Mouse (Mus musculus) lung, adult 2 months (tissue): Measurements from ENCODE around the gene Grik4.

ENCODE experiments used
- CTCF ChIP-seq: fragments of 200-500 bp; IDR thresholded peaks from 2 replicates; pipeline ENCODE4 v1.5.1; 2011; ENCODE audit warnings: mild to moderate bottlenecking, low read length, control low read depth; ENCODE audit not compliant: insufficient read depth
- POLR2A ChIP-seq: fragments of 200-500 bp; IDR thresholded peaks from 2 replicates; pipeline ENCODE4 v1.6.1; 2011; ENCODE audit warnings: low read depth, mild to moderate bottlenecking, control low read depth, low read length, borderline replicate concordance; ENCODE audit errors: extremely low read depth

DNA sequence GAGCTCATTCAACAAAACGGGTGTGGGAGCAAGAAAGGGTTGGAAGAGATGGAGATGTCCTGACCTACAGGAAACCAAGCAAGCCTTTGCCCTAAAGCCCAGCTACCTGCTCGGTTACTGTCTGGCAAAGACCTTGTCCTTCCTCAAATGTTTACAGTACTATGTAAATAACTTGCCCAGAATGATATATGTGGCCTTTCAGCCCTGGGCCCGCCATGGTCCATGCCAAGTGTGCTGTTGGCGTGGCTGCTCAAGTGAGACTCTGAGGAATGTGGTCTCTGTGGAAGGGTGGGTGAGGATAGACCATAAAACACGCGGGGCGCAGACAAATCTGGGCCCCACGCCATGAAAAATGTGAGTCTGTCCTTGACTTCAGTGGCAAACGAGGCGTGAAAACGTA is 83.1 kb downstream of the Grik4 start:
- TF ChIP-seq POLR2A (no peak), CTCF (no peak)
